Mouse (Mus musculus) intestine, embryonic 15.5 days (tissue): ENCODE data around the gene Bpifc. TPM values are rescaled to one million over a fixed set of nuclear protein-coding genes. Genes with fewer than 3 reads are reported as not detected.

Experiments
- ATAC-seq: fragments of 200-750 bp; cut with Nextera tagmentation; 2 replicates; pipeline ENCODE4 v1.8.0; 2017; ENCODE audit warnings: moderate TSS enrichment, moderate library complexity
- H3K27ac ChIP-seq: fragments of 300-500 bp; sonication (generic); 2 replicates; pipeline ENCODE4 v1.5.1; 2015; ENCODE audit warnings: mild to moderate bottlenecking, inconsistent platforms
- H3K27me3 ChIP-seq: fragments of 300-500 bp; sonication (generic); replicated peaks from 2 replicates; pipeline ENCODE4 v1.6.1; 2015; ENCODE audit warnings: inconsistent platforms
- H3K36me3 ChIP-seq: fragments of 300-500 bp; sonication (generic); 2 replicates; pipeline ENCODE4 v1.6.1; 2015; ENCODE audit warnings: inconsistent platforms
- H3K4me1 ChIP-seq: fragments of 300-500 bp; sonication (generic); replicated peaks from 2 replicates; pipeline ENCODE4 v1.6.1; 2015; ENCODE audit warnings: inconsistent platforms
- H3K4me2 ChIP-seq: fragments of 300-500 bp; sonication (generic); replicated peaks from 2 replicates; pipeline ENCODE4 v1.6.1; 2015; ENCODE audit warnings: mild to moderate bottlenecking, inconsistent platforms
- H3K4me3 ChIP-seq: fragments of 300-500 bp; sonication (generic); replicated peaks from 2 replicates; pipeline ENCODE4 v1.5.1; 2015; ENCODE audit warnings: inconsistent platforms
- H3K9ac ChIP-seq: fragments of 300-500 bp; sonication (generic); 2 replicates; pipeline ENCODE4 v1.6.1; 2015; ENCODE audit warnings: inconsistent platforms
- H3K9me3 ChIP-seq: fragments of 300-500 bp; sonication (generic); 2 replicates; pipeline ENCODE4 v1.6.1; 2016; ENCODE audit warnings: inconsistent platforms
- whole genome bisulfite sequencing: fragments of 180-500 bp; shearing (Covaris S2); methylation state at CpG from one replicate; pipeline ENCODE4 v1.1.7; 2015; 5-methylcytosine and 5-hydroxymethylcytosine counted together
- polyA plus RNA-seq: library from polyadenylated mRNA; unstranded; fragments of >200 nt; fragmentation: Nextera tagmentation; extraction: Ambion mirVana; gene quantifications from 2 replicates; pipeline ENCODE4 v1.2.1, GENCODE M21; 2015

Gene Bpifc
- polyA plus RNA-seq, 1 experiment from 2014 or later: 0.11 TPM

- no peaks in the 10 kb centered on the region; the same call in 1 of the 2 replicates for H3K4me1 ChIP-seq
- no peak overlapping the region for H3K4me3 ChIP-seq
- no peaks in the 10 kb centered on the region for H3K9me3 ChIP-seq
- H3K27me3 ChIP-seq: no peaks in the 10 kb centered on the region
- no peak overlapping the region for H3K4me2 ChIP-seq
- no peaks in the 10 kb centered on the region for H3K36me3 ChIP-seq
- no peak; the same call in 1 of the 2 replicates for ATAC-seq
- no peak overlapping the region for H3K27ac ChIP-seq
- 62% methylated on average over 17 of the region's 17 CpGs for WGBS
- no peak overlapping the region for H3K9ac ChIP-seq
These were observed 44.1 kb downstream of the Bpifc start for GRCm38 (mm10) chr10:85967411-85968156.

- Histone ChIP-seq H3K4me1 (no peaks in the 10 kb centered on the region; the same call in 1 of the 2 replicates), H3K9ac (no peak overlapping the region), H3K4me2 (no peak overlapping the region), H3K9me3 (no peaks in the 10 kb centered on the region), H3K4me3 (no peak overlapping the region), H3K27me3 (no peaks in the 10 kb centered on the region), H3K36me3 (no peaks in the 10 kb centered on the region), H3K27ac (no peak overlapping the region)
- ATAC-seq: no peak
- 55% methylated on average over 2 of the region's 2 CpGs for WGBS
These were observed 45.2 kb downstream of the Bpifc start for GRCm38 (mm10) chr10:85966476-85966875.

- WGBS: 87% methylated on average over 7 of the region's 7 CpGs
- no peaks in the 10 kb centered on the region for H3K27me3 ChIP-seq
- H3K9me3 ChIP-seq: no peaks in the 10 kb centered on the region
- no peak overlapping the region for H3K27ac ChIP-seq
- H3K36me3 ChIP-seq: no peaks in the 10 kb centered on the region
- H3K4me3 ChIP-seq: no peak overlapping the region
- no peaks in the 10 kb centered on the region; the same call in 1 of the 2 replicates for H3K4me1 ChIP-seq
- no peak overlapping the region for H3K9ac ChIP-seq
- no peak for ATAC-seq
- H3K4me2 ChIP-seq: no peak overlapping the region
These were observed 47.4 kb downstream of the Bpifc start for GRCm38 (mm10) chr10:85964316-85964715.

- 48% methylated on average over 9 of the region's 9 CpGs for WGBS
- Histone ChIP-seq H3K4me3 (no peak overlapping the region), H3K4me1 (no peaks in the 10 kb centered on the region; the same call in 1 of the 2 replicates), H3K9ac (no peak overlapping the region), H3K36me3 (no peaks in the 10 kb centered on the region), H3K27me3 (no peaks in the 10 kb centered on the region), H3K9me3 (no peaks in the 10 kb centered on the region), H3K4me2 (no peak overlapping the region), H3K27ac (no peak overlapping the region)
- no peak for ATAC-seq
These were observed 48.8 kb downstream of the Bpifc start for GRCm38 (mm10) chr10:85962897-85963296.

GRCm38 (mm10) chr10:85957464-85957950 lies 54.2 kb downstream of the Bpifc start, which contains the start of gene Rtcb:
TSS of gene Rtcb (minus strand) at chr10:85957823.
- Histone ChIP-seq H3K9ac (peak within 1 kb of the TSS; percentile 89), H3K27me3 (no peaks in the 10 kb centered on the region), H3K4me3 (peak within 1 kb of the TSS; percentile 83), H3K27ac (peak within 1 kb of the TSS; percentile 76), H3K4me1 (0 out of 2 replicates have a peak, but pooled peaks cover 4% of the 10 kb centered on the region), H3K36me3 (peaks cover 3% of the 10 kb centered on the region; the same call in 1 of the 2 replicates), H3K4me2 (peak within 1 kb of the TSS; percentile 66), H3K9me3 (no peaks in the 10 kb centered on the region)
- WGBS: under 1% methylated on average over 38 of the region's 38 CpGs
- peak; percentile 94 for ATAC-seq

- Histone ChIP-seq H3K4me1 (0 out of 2 replicates have a peak, but pooled peaks cover 4% of the 10 kb centered on the region), H3K9me3 (no peaks in the 10 kb centered on the region), H3K9ac (peak overlapping the region; percentile 89), H3K27me3 (no peaks in the 10 kb centered on the region), H3K4me2 (peak overlapping the region; percentile 66), H3K36me3 (peaks cover 4% of the 10 kb centered on the region; the same call in 1 of the 2 replicates), H3K27ac (peak overlapping the region; percentile 76), H3K4me3 (peak overlapping the region; percentile 83)
- peak; percentile 34 for ATAC-seq
- 3% methylated on average over 20 of the region's 20 CpGs for WGBS
These were observed 54.8 kb downstream of the Bpifc start for GRCm38 (mm10) chr10:85956871-85957419.

- WGBS: 73% methylated on average over 2 of the region's 2 CpGs
- ATAC-seq: no peak
- Histone ChIP-seq H3K36me3 (peaks cover 25% of the 10 kb centered on the region), H3K27ac (no peak overlapping the region), H3K9ac (no peak overlapping the region), H3K4me1 (0 out of 2 replicates have a peak, but pooled peaks cover 4% of the 10 kb centered on the region), H3K9me3 (no peaks in the 10 kb centered on the region), H3K27me3 (no peaks in the 10 kb centered on the region), H3K4me3 (no peak overlapping the region), H3K4me2 (no peak overlapping the region)
These were observed 57.3 kb downstream of the Bpifc start for GRCm38 (mm10) chr10:85954429-85954828.

- Histone ChIP-seq H3K36me3 (peaks cover 27% of the 10 kb centered on the region), H3K4me3 (no peak overlapping the region), H3K9me3 (no peaks in the 10 kb centered on the region), H3K27ac (no peak overlapping the region), H3K9ac (no peak overlapping the region), H3K4me2 (no peak overlapping the region), H3K4me1 (0 out of 2 replicates have a peak, but pooled peaks cover 4% of the 10 kb centered on the region), H3K27me3 (no peaks in the 10 kb centered on the region)
- no peak for ATAC-seq
- WGBS: 74% methylated on average over 3 of the region's 3 CpGs
These were observed 58.3 kb downstream of the Bpifc start for GRCm38 (mm10) chr10:85953401-85953800.

GRCm38 (mm10) chr10:85951765-85952443 lies 59.8 kb downstream of the Bpifc start:
- 0 out of 2 replicates have a peak, but pooled peaks cover 4% of the 10 kb centered on the region for H3K4me1 ChIP-seq
- 83% methylated on average over 6 of the region's 6 CpGs for WGBS
- ATAC-seq: no peak
- H3K4me3 ChIP-seq: no peak overlapping the region
- no peak overlapping the region for H3K27ac ChIP-seq
- H3K9me3 ChIP-seq: no peaks in the 10 kb centered on the region
- no peak overlapping the region for H3K9ac ChIP-seq
- no peak overlapping the region for H3K4me2 ChIP-seq
- no peaks in the 10 kb centered on the region for H3K27me3 ChIP-seq
- H3K36me3 ChIP-seq: peaks cover 33% of the 10 kb centered on the region

- Histone ChIP-seq H3K27ac (no peak overlapping the region), H3K4me2 (no peak overlapping the region), H3K9me3 (no peaks in the 10 kb centered on the region), H3K27me3 (no peaks in the 10 kb centered on the region), H3K36me3 (peaks cover 44% of the 10 kb centered on the region), H3K9ac (no peak overlapping the region), H3K4me3 (no peak overlapping the region), H3K4me1 (0 out of 2 replicates have a peak, but pooled peaks cover 3% of the 10 kb centered on the region)
- 94% methylated on average over 8 of the region's 8 CpGs for WGBS
- ATAC-seq: no peak
These were observed 63.1 kb downstream of the Bpifc start for GRCm38 (mm10) chr10:85948483-85949196.

GRCm38 (mm10) chr10:85936280-85936965 lies 75.3 kb downstream of the Bpifc start:
- WGBS: 87% methylated on average over 6 of the region's 6 CpGs
- Histone ChIP-seq H3K4me1 (no peaks in the 10 kb centered on the region), H3K36me3 (peaks cover 36% of the 10 kb centered on the region), H3K9me3 (no peaks in the 10 kb centered on the region), H3K9ac (no peak overlapping the region), H3K4me2 (no peak overlapping the region), H3K27ac (no peak overlapping the region), H3K4me3 (no peak overlapping the region), H3K27me3 (no peaks in the 10 kb centered on the region)
- no peak for ATAC-seq
